Mouse (Mus musculus): Measurements from ENCODE around the gene Sgcg. TPM values are rescaled to one million over a fixed set of nuclear protein-coding genes. Genes with fewer than 3 reads are reported as not detected.
A peak's percentile ranks its signal among the peaks of the same experiment; 100 is the strongest.

Sgcg gene
- polyA plus RNA-seq, 1 experiment from 2014 or later, result 0.19 TPM

DNA sequence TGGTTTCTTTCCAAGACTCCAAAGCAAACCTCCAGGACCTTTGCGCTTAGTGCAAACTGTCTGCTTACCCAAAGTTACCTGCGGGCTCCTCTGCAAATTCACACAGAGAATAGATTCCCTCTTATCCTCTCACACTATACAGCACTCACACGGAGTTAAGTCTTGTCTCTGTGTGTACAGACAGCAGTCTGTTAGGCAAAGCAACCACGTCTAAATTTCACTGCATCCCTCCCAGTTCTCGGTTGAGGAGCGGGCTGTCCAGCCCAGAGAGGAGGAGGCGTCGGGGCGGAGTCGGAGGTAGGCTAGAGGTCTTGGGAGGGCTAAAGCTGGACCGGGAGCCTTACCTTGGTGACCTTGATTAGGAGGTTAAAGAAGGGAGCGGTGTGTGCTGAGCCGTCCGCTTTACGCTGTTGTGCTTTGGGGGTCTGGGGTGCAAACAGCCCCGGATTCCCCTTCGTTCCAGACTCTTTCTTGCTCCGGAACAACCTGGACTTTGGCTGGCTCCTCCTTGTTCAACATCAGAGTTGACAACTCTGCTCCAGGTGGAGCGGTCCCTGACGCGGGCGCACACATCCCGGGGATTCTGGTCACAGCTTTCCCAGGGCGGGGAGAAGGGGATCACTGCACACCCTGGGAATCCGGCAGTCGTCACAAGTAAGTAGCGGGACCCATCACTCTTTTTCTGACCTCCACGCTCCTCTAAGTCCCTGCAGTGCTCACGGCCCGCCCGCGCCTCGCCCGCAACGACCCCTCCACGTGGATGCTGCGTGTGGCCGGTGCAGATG, 16.3 kb upstream of the Sgcg start:
- Histone ChIP-seq H3K4me1 (peaks cover 9% of the 10 kb centered on the region), H3K36me3 (replicated peaks) (no peaks in the 10 kb centered on the region), H3K9ac (no peak overlapping the region), H3K4me3 (peak overlapping the region; percentile 26), H3K27me3 (replicated peaks) (peaks cover 30% of the 10 kb centered on the region), H3K27ac (no peak overlapping the region), H3K4me2 (peak overlapping the region; percentile 46), H3K9me3 (no peaks in the 10 kb centered on the region)
- WGBS, result 9% methylated on average over 38 of the region's 38 CpGs
- no peak for ATAC-seq (replicated peaks)

DNA sequence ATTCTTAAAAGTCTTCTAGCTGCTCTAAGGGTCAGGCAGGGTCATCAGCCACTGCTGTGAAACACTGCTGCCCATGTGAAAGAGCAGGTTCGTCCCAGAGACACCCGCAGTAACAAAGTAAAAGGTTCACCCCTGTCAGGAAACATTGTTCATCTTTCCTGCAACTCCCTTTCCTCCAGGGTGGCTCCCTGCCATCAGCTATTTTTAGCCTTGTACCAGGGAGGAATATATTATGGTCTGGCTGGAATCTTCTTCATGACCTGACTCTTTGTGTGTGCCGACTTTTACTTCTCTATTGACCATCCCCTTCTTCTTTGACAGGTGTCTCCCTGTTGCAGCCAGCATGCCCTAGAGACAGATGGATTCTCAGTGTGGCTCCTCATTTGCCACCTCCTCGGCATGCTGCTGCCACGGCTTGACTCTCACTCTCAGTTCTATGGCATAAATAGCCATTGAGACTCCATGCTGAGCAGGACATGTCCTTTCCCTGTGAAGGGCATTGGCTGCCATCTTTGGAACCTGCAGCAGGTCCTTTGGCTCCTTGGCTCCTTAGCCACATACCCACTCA, 9.7 kb upstream of the Sgcg start:
- Histone ChIP-seq H3K27ac (no peak overlapping the region), H3K9me3 (no peaks in the 10 kb centered on the region), H3K36me3 (replicated peaks) (no peaks in the 10 kb centered on the region), H3K4me1 (no peaks in the 10 kb centered on the region), H3K4me2 (no peak overlapping the region), H3K4me3 (no peak overlapping the region), H3K9ac (no peak overlapping the region), H3K27me3 (replicated peaks) (peaks cover 4% of the 10 kb centered on the region)
- 62% methylated on average over 5 of the region's 5 CpGs for WGBS
- ATAC-seq (replicated peaks), result no peak

DNA sequence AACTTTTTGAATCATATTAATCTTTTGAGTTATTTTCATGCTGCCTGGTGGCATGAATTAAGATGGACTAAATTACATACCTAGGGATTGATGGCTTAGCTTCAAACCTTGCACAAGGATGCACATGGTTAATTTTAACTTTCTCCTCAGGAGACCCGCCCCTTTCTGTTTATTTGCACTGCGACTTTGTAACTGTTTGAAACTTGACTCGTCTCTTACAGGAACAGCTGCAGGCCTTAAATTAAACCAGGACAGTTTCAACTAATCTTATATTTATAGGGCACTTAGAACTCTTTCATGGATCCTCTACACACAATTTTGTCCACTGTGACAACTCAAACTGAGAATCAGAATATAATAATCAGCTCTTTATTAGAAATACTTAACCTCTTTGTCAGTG, 794 bp upstream of the Sgcg start:
- H3K4me1 ChIP-seq, result no peaks in the 10 kb centered on the region
- WGBS, result 76% methylated on average over 3 of the region's 3 CpGs
- H3K27me3 ChIP-seq (replicated peaks), result no peaks in the 10 kb centered on the region
- no peak for ATAC-seq (replicated peaks)
- H3K4me3 ChIP-seq, result no peak overlapping the region
- H3K36me3 ChIP-seq (replicated peaks), result no peaks in the 10 kb centered on the region
- no peak overlapping the region for H3K4me2 ChIP-seq
- H3K9me3 ChIP-seq, result no peaks in the 10 kb centered on the region
- no peak overlapping the region for H3K9ac ChIP-seq
- H3K27ac ChIP-seq, result no peak overlapping the region

DNA sequence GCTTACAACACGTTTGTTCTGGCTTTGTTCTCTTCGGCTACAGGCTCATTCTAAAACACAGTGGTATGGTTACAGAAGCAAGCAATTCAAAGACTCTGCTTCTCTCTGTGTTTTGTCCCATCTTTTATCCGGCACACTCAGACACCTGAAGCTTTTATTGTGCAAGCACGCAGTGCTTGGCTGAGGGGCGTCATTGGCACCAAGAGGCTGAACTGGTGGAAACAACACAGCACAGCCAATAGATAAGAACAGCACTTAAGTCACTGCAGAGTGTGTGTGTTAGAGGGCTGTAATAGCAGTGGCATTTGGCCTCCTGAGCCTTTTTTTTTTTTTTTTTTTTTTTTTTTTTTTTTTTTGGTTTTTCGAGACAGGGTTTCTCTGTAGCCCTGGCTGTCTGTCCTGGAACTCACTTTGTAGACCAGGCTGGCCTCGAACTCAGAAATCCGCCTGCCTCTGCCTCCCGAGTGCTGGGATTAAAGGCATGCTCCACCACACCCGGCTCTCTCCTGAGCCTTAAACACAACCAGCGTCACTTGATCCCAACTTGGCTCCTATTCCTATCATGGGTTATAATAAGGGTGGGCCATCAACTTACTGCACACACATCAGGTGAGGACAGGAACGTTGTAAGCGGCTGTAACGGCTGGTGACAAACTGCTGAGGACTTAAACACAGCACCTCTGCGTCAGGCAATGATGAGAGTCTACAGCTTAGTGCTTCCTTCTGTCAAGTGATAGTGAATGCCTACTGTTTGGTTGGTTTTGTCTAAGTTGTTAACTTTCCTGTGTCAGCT, 5.5 kb downstream of the Sgcg start:
- 86% methylated on average over 15 of the region's 15 CpGs for WGBS
- no peaks in the 10 kb centered on the region for H3K4me1 ChIP-seq

DNA sequence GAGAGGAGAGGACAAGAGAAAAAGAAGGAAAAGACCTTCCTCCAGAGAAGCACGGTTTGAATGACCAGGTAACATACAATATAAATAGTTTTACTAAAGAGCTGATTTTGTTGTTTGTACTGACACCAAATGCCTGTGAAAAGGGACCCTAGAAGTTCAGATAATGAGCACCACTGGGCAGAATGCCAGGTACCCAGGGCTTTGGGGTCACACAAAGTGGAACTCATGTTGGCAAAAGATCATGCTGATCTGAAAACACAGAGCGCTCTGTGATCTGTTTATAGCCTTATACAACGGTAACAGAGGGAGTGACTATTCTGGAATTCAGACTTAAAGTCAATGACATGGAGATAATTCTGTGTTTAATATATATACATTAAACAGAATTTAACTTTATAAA, 11.8 kb downstream of the Sgcg start:
- WGBS, result 77% methylated on average over 3 of the region's 3 CpGs
- Histone ChIP-seq H3K9me3 (no peaks in the 10 kb centered on the region), H3K27ac (no peak overlapping the region), H3K27me3 (replicated peaks) (no peaks in the 10 kb centered on the region), H3K4me3 (no peak overlapping the region), H3K36me3 (replicated peaks) (no peaks in the 10 kb centered on the region), H3K4me1 (no peaks in the 10 kb centered on the region), H3K9ac (no peak overlapping the region), H3K4me2 (no peak overlapping the region)
- ATAC-seq (replicated peaks), result no peak

More for the DNA sequence above, 5.5 kb downstream of the Sgcg start:
- H3K4me2 ChIP-seq, result no peak overlapping the region
- no peak overlapping the region for H3K27ac ChIP-seq
- no peak overlapping the region for H3K4me3 ChIP-seq
- no peak for ATAC-seq (replicated peaks)
- no peaks in the 10 kb centered on the region for H3K9me3 ChIP-seq
- no peaks in the 10 kb centered on the region for H3K36me3 ChIP-seq (replicated peaks)
- H3K9ac ChIP-seq, result no peak overlapping the region
- no peaks in the 10 kb centered on the region for H3K27me3 ChIP-seq (replicated peaks)

DNA sequence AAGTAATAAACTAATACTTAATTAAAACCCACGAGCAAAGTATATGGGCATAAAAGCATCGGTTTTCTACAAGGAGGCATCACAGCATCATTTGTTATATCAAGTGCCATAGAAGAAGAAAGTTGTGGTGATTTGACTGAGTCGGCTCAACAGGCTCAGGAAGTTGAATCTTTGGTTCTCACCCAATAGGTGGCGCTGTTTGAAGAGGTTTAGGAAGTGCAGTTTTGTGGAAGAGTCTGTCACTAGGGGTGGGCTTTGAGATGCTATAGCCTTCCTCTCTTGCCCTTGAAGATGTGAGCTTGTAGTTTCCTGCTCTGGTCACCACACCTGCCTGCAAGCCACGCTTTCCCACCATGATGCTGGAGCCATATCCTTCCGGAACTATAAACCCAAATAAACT, 15.7 kb downstream of the Sgcg start:
- Histone ChIP-seq H3K27ac (no peak overlapping the region), H3K9ac (no peak overlapping the region), H3K27me3 (replicated peaks) (no peaks in the 10 kb centered on the region), H3K4me1 (no peaks in the 10 kb centered on the region), H3K36me3 (replicated peaks) (no peaks in the 10 kb centered on the region), H3K9me3 (no peaks in the 10 kb centered on the region), H3K4me2 (no peak overlapping the region), H3K4me3 (no peak overlapping the region)
- ATAC-seq (replicated peaks), result no peak
- 36% methylated on average over 6 of the region's 6 CpGs for WGBS

DNA sequence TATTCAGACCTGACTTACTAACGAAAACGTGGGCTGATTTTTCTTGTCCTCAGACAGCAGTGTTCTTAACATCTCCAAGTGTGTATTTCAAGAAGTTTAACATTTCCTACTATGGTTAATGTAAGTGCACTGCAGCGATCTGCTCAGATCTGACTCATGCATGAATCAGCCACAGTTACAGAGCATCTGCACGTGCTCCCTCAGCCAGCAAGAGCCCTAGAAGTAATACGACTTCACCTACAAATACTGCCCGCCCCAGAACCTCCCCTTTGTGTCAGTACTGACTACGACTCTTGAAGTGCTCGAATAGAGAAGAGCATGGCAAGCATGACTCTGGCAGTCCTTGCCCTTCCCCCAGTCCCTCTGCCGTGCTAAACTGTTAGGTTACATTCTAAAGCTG, 19.5 kb downstream of the Sgcg start:
- 74% methylated on average over 9 of the region's 9 CpGs for WGBS

DNA sequence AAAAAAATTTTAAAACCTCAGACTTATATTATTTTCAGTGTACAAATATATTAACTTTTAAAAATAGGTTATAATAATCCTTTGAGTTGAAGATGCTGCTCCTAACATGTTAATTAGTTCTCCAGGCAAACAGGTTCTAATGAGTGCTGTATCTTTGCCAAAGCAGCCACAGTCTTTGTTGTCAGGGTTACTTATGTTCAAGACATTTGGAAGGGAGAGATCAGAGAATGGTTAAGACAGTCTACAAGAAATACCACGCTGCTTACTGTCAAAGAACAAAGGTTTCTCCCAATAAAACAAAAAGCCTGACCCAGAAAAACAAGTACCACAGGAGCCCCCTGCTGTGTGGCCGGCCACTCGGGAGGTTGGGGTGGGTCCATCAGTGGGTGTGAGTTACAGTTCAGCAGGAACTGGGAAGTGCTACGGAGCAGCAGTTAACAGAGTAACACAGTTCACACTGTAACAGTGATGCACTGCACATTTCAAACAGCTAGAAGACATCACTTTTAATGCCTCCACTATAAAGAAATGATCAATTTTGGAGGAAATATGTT, 21.1 kb downstream of the Sgcg start:
- Histone ChIP-seq H3K27me3 (replicated peaks) (no peaks in the 10 kb centered on the region), H3K9me3 (no peaks in the 10 kb centered on the region), H3K4me3 (no peak overlapping the region), H3K9ac (no peak overlapping the region), H3K4me2 (no peak overlapping the region), H3K4me1 (peaks cover 3% of the 10 kb centered on the region; the same call in 1 of the 2 replicates), H3K27ac (no peak overlapping the region), H3K36me3 (replicated peaks) (no peaks in the 10 kb centered on the region)
- 37% methylated on average over 4 of the region's 4 CpGs for WGBS
- no peak for ATAC-seq (replicated peaks)

More for the DNA sequence above, 19.5 kb downstream of the Sgcg start:
- no peaks in the 10 kb centered on the region for H3K27me3 ChIP-seq (replicated peaks)
- no peaks in the 10 kb centered on the region for H3K36me3 ChIP-seq (replicated peaks)
- H3K9ac ChIP-seq, result no peak overlapping the region
- no peak overlapping the region for H3K4me2 ChIP-seq
- H3K27ac ChIP-seq, result no peak overlapping the region
- ATAC-seq (replicated peaks), result no peak
- no peaks in the 10 kb centered on the region for H3K9me3 ChIP-seq
- H3K4me3 ChIP-seq, result no peak overlapping the region
- H3K4me1 ChIP-seq, result peaks cover 3% of the 10 kb centered on the region; the same call in 1 of the 2 replicates

DNA sequence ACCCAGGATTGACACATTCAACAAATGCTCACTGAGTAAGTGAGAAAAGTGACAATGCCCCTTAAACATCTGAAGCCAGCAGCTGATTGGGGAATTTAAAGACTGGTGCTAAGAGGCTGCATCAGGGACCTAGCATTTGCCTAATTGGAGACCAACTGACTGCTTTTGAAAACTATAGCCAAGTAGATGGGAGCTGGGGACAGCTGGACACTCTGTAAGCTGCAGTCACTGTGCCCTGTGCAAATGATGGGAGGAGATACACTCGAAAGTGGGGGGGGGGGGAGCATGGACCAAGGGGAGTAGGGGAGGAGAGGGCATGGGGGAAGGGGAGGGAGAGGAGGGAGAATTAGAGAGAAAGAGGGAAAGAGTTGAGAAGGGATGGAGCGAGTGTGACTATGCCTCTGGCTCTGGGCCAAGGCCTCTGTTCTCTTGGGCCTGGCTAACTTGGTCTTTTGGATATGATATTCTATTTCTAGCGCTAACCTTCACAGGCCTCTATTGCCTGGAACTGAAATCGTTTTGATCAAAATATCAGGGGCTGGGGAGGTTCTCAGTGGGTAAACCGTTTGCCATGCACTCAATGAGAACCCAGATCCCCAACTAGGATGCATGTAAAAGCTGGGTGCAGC, 22.3 kb downstream of the Sgcg start:
- no peaks in the 10 kb centered on the region for H3K27me3 ChIP-seq (replicated peaks)
- no peak overlapping the region for H3K9ac ChIP-seq
- peaks cover 3% of the 10 kb centered on the region; the same call in 1 of the 2 replicates for H3K4me1 ChIP-seq
- no peak overlapping the region for H3K4me3 ChIP-seq
- no peak overlapping the region for H3K27ac ChIP-seq
- H3K4me2 ChIP-seq, result no peak overlapping the region
- WGBS, result 64% methylated on average over 5 of the region's 5 CpGs
- H3K36me3 ChIP-seq (replicated peaks), result no peaks in the 10 kb centered on the region
- no peak for ATAC-seq (replicated peaks)
- no peaks in the 10 kb centered on the region for H3K9me3 ChIP-seq

DNA sequence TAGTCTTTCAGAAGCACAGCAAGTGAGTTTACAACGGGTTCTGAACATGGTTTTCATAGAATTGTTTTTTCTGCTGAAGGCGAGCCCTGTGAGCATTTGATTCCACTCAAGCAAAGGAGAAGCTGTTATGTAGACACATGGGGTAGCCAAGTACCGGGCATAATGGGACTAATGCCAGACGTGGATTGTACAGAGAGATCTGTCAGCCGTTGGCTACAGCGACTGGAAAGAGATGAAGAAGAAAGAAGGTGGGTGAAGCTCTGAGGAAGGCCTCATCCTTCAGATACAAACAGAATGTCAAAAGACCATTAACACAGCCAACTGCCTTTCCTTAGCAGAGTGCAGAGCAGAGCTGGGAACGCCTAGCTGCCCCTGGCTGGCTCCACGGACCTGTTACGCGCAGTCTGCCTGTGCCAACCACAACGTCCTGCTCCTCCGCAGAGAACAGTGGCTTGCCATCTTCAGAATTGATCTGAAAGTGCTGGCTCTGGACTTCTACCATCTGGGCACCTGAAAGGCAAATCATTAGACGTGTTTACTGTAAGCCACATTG, 26.2 kb downstream of the Sgcg start:
- 0 out of 2 replicates have a peak, but pooled peaks cover under 1% of the 10 kb centered on the region for H3K4me1 ChIP-seq
- 83% methylated on average over 13 of the region's 13 CpGs for WGBS
- H3K4me3 ChIP-seq, result no peak overlapping the region
- H3K9me3 ChIP-seq, result no peaks in the 10 kb centered on the region
- no peak overlapping the region for H3K27ac ChIP-seq
- H3K27me3 ChIP-seq (replicated peaks), result no peaks in the 10 kb centered on the region
- no peak for ATAC-seq (replicated peaks)
- no peaks in the 10 kb centered on the region for H3K36me3 ChIP-seq (replicated peaks)
- H3K4me2 ChIP-seq, result no peak overlapping the region
- H3K9ac ChIP-seq, result no peak overlapping the region

DNA sequence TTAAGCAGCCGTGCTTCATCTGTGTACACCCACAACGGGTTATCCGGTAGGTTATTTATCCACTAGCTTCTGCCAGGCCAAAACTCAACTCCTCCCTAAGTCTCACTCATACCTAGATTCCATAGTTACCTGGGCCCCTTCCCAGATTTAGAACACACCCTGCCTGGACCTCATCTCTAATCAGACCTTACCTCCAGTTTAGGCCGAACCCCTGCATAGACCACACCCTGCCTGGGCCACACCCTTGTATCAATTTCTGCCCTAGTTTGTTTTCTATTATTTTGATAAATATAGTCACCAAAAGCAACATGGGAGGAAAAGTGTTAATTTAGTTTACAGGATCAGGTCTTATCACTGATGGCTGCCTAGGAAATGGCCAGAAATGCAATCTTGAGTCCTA, 28.1 kb downstream of the Sgcg start:
- H3K9ac ChIP-seq, result no peak overlapping the region
- no peaks in the 10 kb centered on the region for H3K4me1 ChIP-seq
- H3K36me3 ChIP-seq (replicated peaks), result no peaks in the 10 kb centered on the region
- no peaks in the 10 kb centered on the region for H3K27me3 ChIP-seq (replicated peaks)
- H3K4me3 ChIP-seq, result no peak overlapping the region
- H3K27ac ChIP-seq, result no peak overlapping the region
- no peak for ATAC-seq (replicated peaks)
- WGBS, result 96% methylated on average over 4 of the region's 4 CpGs
- no peaks in the 10 kb centered on the region for H3K9me3 ChIP-seq
- H3K4me2 ChIP-seq, result no peak overlapping the region

DNA sequence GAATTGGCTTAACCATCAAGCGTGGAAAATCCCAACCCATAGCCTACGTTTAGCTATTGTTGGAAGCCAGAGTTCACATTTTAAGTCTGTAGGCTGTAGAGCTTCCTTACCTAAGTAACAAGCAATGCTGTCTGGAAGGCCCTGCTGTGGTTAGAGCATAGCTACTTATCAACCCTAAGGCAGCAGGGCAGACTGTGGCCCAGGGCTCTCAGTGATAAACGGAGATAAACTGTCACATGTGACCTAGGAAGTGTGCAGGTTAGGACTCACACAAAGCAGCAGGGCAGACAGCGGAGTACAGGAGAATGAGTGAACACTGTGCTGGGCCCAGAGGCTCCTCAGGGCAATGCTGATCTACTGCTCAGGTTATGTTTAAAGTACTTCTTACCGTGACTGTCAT, 28.5 kb downstream of the Sgcg start:
- Histone ChIP-seq H3K27ac (no peak overlapping the region), H3K4me3 (no peak overlapping the region), H3K9ac (no peak overlapping the region)

More for the DNA sequence above, 28.5 kb downstream of the Sgcg start:
- no peaks in the 10 kb centered on the region for H3K4me1 ChIP-seq
- WGBS, result 79% methylated on average over 5 of the region's 5 CpGs
- H3K4me2 ChIP-seq, result no peak overlapping the region
- no peak for ATAC-seq (replicated peaks)
- no peaks in the 10 kb centered on the region for H3K9me3 ChIP-seq
- H3K36me3 ChIP-seq (replicated peaks), result no peaks in the 10 kb centered on the region
- no peaks in the 10 kb centered on the region for H3K27me3 ChIP-seq (replicated peaks)

All from midbrain, embryonic 15.5 days (tissue).